Mouse (Mus musculus) layer of hippocampus, adult 9-10 months (tissue): ENCODE results near the gene Ccdc34.
"Not testable (repeated sequence)": the region's sequence is repeated elsewhere in the genome, so short reads cannot be mapped to it uniquely, and the experiment has no call there.

ENCODE experiments used
- DNase-seq: peaks from one replicate; pipeline ENCODE4 v3.0.0; 2022; ENCODE audit warnings: low spot score

Ccdc34 gene

DNA sequence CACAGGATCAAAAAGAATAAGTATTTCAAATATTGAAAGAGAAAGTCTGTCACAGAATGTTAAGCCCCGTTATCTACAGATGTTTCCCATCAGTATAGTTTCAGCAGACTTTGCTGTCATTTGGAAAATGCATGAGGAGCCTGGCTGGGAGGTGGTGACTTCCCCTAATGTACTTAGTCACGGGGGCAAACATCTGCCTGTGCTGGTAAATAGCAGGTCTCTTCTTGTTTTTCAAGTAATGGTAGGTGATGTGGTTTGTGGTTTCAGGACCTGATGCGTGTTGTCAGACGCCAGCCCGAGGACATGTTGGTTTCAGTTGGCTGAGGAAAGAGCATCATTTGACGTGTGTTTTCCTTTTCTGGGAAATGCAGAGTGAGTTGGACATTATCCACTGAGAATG is 62.9 kb downstream of the Ccdc34 start:
- no peak for DNase-seq

DNA sequence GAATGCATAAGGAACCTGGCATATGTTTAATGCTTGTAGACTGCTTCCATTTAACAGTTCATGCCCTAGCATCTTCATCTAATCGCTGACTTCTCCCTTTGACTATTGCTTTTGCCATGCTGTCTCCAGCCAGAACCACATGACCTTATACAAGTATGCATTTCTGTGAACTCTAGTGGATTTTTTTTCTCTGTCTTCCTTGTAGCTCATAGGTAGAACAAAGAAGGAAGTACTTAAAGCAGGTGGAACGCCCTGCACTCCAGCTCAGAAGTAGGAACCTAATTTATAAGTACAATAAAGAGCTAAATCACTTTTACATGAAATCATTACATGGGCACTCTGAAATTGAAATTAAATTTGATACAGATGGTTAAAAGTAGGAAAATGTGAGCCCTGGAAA is 65.4 kb downstream of the Ccdc34 start:
- DNase-seq: no peak

DNA sequence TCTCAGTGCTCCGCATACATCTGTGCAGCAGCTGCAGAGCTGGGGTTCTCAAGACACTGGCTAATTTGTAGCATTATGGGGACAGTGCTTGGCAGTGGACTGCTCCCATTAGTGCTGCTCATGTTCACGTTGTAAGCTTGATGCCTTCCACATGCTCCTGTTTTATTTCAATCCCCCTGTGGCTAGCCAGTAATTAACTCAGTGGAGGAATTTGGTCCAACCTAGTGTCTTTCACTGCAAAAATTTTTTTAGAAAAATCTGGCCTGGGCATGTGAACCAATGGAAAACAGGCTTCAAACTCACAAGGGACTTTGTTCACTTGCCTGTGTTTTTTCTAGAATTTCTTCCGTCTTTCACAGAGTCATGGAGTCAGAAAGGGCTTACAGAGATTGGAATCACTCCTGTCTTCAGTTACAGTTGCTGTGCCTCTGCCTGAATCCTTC is 68.1 kb downstream of the Ccdc34 start:
- no peak for DNase-seq

DNA sequence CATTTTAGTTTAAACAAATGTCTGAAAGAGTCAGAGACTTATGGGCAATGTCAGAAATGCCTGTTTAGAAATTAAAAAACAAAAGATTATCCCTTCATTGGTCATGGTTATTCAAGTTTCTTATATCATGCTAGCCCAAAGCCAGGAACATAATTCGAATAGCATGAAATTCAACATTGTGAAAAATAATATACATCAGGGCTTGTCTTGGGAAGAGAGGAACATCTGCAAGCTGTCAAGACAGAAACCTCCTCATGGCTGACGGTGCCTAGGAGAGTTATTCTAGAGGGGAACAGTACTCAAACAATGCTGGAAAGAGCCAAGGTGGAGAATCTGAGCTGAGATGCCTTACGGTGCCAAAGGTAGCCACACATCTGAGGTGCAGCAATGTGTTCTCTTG is 96.5 kb downstream of the Ccdc34 start:
- DNase-seq: no peak

DNA sequence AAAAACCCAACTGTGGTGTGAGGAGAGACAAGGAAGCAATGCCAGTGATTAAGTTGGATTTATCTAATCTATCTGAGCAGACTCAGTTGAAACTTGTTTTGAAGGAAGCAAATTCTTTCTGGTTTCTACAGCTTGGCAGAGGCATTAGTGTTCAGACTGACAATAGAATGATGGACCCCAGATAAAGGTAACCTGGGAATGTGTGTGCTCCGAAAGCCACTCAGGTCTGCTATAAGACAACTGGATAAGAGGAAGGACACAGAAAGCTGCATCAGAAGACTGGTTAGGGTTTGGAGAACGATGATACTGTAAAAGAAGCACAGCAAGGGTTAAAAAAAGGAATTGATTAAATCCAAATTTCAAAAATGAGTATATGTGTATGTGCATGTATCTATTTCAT is 111.8 kb downstream of the Ccdc34 start:
- DNase-seq: no peak

DNA sequence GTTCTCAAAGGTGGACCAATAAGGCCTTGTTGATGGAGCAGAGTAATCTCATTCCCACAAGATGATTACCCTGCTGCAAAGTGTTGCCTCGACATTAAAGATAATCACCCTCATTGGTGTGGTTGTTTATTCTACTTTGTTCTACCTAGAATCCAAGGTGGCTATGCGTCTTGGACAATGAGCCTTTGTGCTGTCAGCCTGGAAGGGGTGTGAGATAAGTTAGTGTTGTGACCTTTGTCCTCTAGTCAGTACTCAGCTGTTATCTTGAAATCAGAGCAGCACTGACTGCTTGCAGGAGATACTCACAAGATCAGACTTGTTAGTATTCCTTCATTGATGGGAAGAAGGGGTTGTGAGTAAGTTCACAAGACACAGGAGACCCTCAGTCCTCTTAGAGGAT is 114.0 kb downstream of the Ccdc34 start:
- DNase-seq: no peak

DNA sequence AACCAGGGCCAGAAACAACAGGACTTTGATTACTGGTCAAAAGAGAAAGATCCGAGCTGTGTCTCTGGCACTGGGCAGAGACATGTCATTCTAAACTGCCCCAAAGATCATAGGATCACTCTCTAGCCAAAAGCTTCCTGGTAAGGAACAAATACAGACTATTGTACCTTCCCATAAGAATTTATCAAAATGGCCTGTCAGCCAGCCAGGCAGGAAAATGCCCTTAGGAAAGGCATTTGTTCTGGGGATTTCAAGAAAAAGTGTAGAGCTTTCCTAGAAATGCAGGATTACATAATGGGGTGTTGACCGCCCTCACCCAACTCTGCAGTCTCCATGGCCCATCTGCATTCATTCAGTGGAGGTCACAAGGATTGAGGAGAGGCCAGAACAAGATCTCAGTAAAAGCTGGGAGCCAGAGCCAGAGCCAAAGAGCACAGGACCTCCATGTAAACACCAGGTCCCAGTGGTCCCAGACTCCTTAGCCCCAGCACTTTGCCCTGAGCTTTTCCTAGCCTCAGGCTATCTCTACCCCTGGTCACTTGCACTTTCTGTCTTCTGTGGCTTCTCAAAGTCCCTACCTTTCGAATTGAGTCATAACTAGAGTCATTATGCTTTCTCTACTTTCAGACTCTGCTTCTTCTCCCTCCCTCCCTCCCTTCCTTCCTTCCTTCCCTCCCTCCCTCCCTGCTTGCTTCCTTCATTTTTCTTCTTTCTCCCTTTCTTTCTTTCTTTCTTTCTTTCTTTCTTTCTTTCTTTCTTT is 115.9 kb downstream of the Ccdc34 start:
- no peak for DNase-seq

DNA sequence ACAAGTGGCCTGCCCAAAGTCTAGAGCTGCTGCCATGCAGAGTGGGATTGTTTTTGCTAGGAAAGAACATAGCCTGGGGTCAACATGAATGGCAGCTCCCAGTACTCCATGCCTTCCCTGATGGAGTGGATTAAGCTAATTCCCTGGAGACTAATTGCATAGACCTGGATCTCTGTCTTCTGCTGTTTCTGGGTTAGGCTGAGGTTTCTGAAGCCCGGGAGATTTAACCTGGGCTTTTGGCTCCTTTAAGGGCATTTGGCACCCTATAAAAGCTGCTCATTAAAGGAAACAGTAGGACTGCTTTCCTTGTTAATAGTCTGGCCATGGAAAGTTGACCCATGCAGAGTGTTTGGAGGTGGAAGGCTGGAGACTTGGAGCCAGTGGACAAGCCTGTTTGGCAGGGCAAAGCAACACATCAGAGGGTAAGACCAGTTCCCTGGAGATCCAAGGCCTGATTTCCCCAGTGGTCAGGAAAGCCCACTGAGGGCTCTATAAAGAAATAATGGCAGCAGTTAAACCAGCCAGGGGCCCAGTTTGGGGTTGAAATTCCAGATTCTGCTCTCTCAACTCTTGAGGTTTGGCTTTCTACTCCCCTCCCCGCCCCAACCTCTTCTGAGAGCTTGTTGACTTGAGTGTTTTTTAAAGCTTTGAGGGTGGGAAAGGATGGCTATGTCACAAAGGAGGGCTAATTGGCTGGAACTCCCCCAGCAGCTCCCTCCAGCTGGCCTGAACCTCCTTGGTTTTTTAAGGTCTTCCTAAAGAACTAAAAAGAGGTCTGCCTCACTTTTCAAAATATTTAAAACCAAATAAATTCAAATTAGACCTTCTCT is 117.4 kb downstream of the Ccdc34 start:
- no peak for DNase-seq

DNA sequence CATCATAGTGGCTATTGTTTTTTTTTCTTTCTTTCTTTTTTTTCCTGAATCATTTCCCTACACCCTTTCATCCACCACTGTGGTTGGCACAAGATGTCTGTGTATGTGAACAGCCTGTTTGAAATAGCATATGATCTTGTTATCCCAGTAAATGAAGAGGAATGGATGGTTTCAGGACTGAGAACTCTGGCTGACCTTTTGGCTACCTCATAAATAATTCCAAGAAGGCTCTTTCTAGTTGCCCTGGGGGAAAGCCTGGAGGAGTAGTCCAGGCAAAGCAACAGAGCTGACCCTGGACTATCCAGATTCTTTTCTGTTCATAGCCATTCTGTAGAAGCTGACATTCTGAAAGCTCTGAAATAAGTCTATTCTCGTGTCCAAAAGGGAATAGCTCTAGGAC is 119.7 kb downstream of the Ccdc34 start:
- no peak for DNase-seq

DNA sequence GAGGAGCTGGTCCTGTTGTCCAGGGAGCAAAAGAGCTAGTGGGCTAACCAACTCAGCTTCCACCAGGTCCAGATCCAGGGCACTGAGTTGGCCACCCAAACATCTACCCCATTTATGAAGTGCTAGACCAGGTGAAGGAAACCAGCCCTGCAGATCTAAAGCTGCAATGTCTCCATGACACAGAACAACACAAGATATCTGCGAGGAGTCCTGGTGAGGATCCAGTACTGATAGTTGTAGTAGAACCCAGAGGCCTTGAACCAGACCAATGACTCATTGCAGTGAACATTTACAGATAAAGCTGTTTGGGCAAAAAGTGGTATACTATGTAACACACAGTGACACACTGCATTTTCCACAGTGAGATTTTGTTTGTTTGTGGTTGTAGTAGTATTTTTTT is 120.5 kb downstream of the Ccdc34 start:
- no peak for DNase-seq

DNA sequence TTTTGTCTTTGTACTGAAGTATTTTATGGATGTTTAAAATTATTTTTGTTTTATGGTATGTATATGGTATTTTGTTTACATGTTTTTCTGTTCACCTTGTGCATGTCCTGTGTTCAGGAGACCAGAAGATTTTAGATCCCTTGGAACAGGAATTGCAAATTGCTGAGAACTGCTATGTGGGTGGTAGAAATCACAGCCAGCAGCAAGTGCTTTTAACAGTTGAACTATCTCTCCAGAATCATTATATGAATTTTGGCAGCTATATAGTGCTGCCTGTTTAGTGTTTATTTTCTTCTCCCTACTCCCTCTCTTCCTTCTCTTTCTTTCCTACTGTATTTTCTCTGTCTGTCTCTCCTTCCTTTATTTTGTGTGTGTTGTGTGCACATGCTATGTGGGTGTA is 130.4 kb downstream of the Ccdc34 start:
- DNase-seq: not testable (repeated sequence)

DNA sequence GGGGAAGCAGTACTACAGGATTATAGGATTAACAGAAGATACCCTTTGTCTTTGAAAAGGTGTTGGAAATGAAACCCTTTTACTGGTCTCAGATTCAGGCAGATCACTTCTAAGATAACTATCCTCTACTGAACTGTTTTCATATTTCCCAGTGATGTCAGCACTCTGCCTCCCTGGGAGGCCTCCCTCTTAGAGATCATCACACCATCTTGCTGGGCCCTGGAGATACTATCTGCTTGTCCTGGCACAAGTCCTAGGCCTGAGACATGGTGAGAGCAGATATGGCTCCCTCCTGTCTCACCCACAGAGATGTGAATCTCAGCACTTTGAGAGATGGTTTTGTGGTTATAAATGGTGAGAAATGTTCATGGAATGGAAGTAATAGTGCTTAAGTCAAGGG is 131.6 kb downstream of the Ccdc34 start:
- no peak for DNase-seq

DNA sequence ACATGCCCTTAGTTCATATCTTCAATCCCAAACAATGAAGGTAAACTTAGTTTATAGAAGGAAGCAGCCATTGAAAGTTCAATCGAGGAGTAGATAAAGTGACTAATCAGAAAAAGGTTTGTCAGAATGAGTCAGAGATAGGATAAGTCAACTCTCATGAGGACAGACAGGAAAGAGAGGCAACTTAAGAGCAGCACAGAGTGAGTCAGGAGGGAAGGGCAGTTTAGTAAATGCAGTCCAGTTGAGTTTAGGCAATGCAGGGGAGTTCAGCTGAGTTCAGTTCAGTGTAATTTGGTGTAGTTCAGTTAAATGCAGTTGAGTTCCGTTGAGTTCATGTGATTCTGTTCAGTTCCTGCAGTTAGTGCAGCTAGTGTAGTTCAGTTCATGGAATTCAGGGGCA is 138.7 kb downstream of the Ccdc34 start:
- DNase-seq: no peak

DNA sequence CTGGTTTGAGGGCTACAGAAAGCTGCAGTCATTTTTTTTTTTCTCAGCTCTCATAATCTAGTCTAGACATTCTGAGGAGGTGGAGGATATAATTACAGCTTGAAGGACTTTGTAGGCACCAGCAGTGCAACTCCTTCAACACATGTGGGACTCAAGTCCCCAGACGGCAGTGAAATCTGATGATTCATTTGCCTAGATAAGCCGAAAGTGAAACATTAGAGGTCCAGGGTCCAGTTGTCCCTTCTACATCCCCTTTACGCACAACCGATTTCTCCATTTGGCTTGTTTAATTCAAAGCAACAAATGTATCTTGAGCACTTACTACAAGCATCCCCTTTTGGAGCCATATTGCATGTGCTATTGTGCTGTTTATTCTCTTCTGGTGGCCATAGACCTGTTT is 147.4 kb downstream of the Ccdc34 start:
- no peak for DNase-seq

DNA sequence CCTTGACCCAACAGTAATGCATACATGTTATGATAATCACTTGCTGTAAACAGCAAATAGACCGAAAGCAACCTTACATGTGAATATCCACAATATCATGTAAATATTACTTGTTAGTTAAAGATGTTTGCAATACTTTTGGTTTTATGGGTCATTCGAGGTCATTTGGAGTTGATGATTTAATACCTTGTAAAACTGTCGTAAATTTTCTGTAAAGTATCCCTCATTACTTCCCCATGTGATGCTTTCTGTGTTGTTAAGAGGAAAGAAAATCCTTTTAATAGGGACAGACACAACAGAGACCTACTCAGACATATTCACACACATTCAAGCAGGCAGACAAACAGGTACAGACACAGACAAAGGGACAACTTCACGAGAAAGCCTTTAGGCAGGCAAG is 150.1 kb downstream of the Ccdc34 start:
- DNase-seq: no peak

DNA sequence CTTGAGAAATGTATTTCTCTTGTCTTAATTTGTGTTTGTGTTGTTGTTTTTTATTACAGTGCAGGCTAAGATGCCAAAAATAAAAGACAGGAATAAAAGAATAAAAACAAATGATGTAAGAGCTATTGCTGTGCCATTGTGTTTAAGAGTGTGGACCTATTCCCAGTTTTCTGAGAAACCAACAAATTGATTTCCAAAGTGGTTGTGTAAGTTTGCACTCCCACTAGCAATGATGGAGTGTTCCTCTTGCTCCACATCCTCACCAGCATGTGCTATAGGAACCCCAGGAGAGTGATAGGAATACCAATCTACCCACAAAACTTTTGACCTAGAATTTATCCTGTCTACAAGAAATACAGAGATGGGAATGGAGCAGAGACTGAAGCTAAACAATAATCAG is 150.7 kb downstream of the Ccdc34 start:
- no peak for DNase-seq

DNA sequence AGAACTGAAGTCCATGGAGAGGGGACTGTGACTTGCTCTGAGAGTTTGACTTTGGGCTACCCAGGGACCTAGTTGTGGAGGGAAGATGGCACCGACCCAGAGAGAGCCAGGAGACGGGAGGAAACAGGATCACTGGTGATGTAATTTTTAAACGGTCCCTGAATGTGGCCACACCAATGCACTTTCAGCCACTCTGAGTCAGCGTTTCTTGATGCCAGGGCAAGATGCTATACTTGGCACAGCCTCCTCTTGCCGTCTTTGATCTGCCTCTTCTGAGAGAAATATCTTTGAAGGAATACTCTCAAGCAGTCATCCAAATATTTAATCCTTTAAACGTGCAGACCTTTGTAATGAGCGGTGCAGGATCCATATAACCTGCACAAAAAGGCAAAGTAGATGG is 154.8 kb downstream of the Ccdc34 start:
- no peak for DNase-seq

DNA sequence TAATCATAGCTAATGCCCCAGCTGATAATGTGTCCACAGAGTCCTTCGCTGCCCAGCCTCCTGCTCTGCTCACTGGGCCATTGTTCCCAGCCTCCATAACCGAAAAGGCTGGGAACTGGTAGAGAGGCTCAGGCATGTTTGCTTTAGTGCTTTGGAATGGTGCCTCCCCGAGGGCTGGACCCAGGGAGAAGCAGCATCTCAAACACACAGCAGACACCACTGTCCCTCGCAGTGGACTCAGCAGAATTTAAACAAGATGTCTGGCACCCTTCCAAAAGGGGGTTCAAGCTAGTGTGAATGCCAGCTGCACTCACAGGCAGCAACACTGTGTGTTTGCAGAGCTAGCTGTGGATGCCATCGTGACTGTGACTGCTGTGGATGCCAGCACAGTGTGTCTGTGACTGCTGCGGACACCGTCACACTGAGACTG is 156.2 kb downstream of the Ccdc34 start:
- no peak for DNase-seq

DNA sequence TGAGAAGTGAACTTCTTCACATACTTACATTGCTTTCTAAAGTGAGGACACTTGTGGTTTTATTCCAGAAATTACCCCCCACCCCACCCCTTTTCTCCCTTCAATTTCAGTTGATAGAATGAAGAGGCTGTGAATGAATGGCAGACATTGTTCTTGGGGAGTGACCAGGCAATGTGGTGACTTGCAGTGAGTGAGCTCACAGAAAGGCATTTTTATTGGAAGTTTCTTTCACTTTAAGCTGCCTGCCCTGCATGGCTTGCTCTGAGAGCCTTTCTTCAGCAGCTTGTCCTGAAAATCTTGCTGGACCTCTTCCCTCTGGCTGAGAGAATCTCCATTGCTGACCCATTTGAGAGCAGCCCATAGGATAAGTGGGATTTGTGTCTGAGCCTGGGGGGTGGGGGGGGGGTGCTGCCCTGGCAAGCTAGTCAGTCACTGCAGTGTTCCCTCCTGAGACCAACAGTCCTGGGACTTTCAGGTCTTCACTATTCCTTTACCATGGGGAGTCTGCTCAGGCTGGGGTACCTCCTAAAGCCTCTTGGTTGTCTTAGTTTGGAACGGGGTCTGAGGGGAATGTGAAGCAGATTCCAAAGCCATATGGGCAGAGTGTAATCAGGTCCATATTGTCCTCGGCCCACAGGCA is 159.3 kb downstream of the Ccdc34 start:
- DNase-seq: no peak

DNA sequence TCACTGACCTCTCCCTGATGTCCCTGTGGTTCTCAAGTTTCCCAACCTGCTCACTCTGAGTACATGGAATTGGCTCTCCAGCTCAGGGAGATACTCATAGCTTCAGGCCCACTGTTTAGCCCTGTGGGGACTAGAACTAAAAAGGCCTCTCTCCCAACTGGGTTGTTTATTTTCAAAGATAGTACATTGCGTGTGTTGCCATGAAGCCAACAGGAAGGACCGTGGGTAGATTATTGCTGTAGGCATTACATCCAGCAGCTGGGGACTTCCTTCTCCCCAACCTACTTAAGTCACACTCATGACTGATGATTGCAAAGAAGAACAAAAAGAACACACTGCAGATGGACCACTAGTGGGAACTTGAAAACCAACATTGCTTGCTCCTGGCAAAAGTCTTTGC is 159.8 kb downstream of the Ccdc34 start:
- no peak for DNase-seq

DNA sequence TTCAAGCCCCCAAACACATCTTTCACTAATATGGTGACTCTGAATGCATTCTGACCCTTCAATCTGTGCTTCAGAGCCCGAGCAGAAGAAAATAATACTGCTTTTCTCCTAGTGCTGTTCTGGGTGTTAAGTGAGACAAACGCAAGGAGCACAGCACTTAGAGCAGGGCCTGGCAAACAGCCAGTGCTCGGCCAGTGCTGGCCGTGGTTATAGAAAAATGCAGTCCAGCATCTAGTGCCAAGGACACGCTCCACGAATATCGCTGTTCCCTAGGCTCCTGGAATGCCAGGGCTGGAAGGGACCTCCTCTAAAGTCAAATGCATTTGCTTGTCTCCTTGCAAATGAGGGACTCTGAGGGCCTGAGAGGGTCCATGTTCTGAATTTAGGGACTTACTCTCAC is 160.3 kb downstream of the Ccdc34 start:
- DNase-seq: no peak

DNA sequence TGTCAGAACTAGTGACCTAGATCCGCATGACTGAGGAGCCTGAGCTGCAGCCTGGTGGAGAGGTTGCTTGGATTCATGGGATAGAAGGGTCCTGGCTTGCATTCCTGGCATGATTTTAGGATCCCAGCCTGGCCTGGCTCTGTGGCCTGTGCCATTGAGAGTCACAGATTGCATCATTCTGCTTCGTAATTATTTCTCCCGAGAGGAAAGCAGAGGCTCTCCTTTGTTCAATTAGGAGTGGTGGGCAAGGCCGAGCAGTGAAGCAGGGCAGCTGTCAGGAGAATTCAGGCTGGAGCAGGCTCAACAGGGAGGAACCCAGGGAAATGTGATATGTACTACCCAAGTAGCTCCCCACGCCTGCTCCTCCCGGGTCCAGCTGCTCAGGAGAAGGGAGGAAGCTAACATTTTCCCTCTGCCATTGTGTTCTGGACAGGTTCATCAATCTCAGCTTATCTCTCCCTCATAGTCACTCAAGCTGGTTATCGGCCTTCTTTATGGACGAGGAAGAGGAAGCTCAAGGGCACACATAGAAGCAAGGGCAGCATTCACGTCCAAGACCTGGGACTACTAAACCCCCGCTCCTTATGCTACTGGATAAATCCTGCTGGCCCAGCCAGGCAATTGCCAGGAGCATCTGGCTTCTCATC is 162.2 kb downstream of the Ccdc34 start:
- no peak for DNase-seq

DNA sequence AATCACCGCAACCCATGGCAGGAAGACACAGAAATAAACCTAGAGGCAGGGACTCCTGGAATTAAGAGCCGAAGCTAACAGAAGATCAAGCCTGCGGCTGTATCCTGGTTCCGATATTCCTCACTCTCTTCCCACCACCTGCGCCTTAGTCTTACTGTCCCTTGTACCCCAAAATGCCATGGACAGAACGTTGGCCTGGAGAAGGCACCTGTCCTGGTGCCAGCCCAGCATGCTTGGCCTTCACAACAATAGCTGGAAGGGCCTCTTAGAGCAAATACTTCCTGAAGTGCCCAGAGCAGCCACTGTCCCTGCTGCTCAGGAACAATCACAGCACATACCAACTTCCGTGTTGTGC is 162.7 kb downstream of the Ccdc34 start:
- DNase-seq: no peak
